Mouse (Mus musculus): ENCODE measurements around the gene Prkag1. TPM values are rescaled to one million over a fixed set of nuclear protein-coding genes. Genes with fewer than 3 reads are reported as not detected.

The Prkag1 gene
- polyA plus RNA-seq, 1 experiment: not detected

GRCm38 (mm10) chr15:98854214-98854613 is 22.9 kb upstream of the Prkag1 start:
- TF ChIP-seq POLR2A (IDR thresholded peaks at IDR 0.05; ENCODE audit: insufficient read depth, low read depth, low read length) (no peak), CTCF (IDR thresholded peaks at IDR 0.05; ENCODE audit: insufficient read depth, low read depth, low read length) (no peak)
- no peaks in the 10 kb centered on the region for H3K4me1 ChIP-seq (ENCODE audit: control insufficient read depth, insufficient read depth, low read length)
- H3K27ac ChIP-seq (ENCODE audit: insufficient read depth, low read depth, low read length): no peak overlapping the region
- H3K4me3 ChIP-seq (ENCODE audit: insufficient read depth, low read depth, low read length): no peak overlapping the region
- WGBS: 93% methylated on average over 16 of the region's 16 CpGs

GRCm38 (mm10) chr15:98853161-98853937 is 22.0 kb upstream of the Prkag1 start:
- no peak overlapping the region for H3K27ac ChIP-seq (ENCODE audit: insufficient read depth, low read depth, low read length)
- no peak overlapping the region for H3K4me3 ChIP-seq (ENCODE audit: insufficient read depth, low read depth, low read length)
- H3K4me1 ChIP-seq (ENCODE audit: control insufficient read depth, insufficient read depth, low read length): no peaks in the 10 kb centered on the region
- TF ChIP-seq POLR2A (IDR thresholded peaks at IDR 0.05; ENCODE audit: insufficient read depth, low read depth, low read length): no peak
- TF ChIP-seq CTCF (IDR thresholded peaks at IDR 0.05; ENCODE audit: insufficient read depth, low read depth, low read length): no peak
- 91% methylated on average over 28 of the region's 28 CpGs for WGBS

GRCm38 (mm10) chr15:98852733-98853132 is 21.4 kb upstream of the Prkag1 start:
- WGBS: 86% methylated on average over 9 of the region's 9 CpGs
- H3K27ac ChIP-seq (ENCODE audit: insufficient read depth, low read depth, low read length): no peak overlapping the region
- no peak for TF ChIP-seq CTCF (IDR thresholded peaks at IDR 0.05; ENCODE audit: insufficient read depth, low read depth, low read length)
- TF ChIP-seq POLR2A (IDR thresholded peaks at IDR 0.05; ENCODE audit: insufficient read depth, low read depth, low read length): no peak
- H3K4me1 ChIP-seq (ENCODE audit: control insufficient read depth, insufficient read depth, low read length): no peaks in the 10 kb centered on the region
- H3K4me3 ChIP-seq (ENCODE audit: insufficient read depth, low read depth, low read length): no peak overlapping the region

GRCm38 (mm10) chr15:98852071-98852470 is 20.8 kb upstream of the Prkag1 start:
- H3K27ac ChIP-seq (ENCODE audit: insufficient read depth, low read depth, low read length): no peak overlapping the region
- no peak overlapping the region for H3K4me3 ChIP-seq (ENCODE audit: insufficient read depth, low read depth, low read length)
- no peaks in the 10 kb centered on the region for H3K4me1 ChIP-seq (ENCODE audit: control insufficient read depth, insufficient read depth, low read length)
- no peak for TF ChIP-seq POLR2A (IDR thresholded peaks at IDR 0.05; ENCODE audit: insufficient read depth, low read depth, low read length)
- TF ChIP-seq CTCF (IDR thresholded peaks at IDR 0.05; ENCODE audit: insufficient read depth, low read depth, low read length): no peak
- 87% methylated on average over 9 of the region's 9 CpGs for WGBS

GRCm38 (mm10) chr15:98851229-98851818 is 20.0 kb upstream of the Prkag1 start:
- no peak overlapping the region for H3K4me3 ChIP-seq (ENCODE audit: insufficient read depth, low read depth, low read length)
- no peak for TF ChIP-seq POLR2A (IDR thresholded peaks at IDR 0.05; ENCODE audit: insufficient read depth, low read depth, low read length)
- no peak for TF ChIP-seq CTCF (IDR thresholded peaks at IDR 0.05; ENCODE audit: insufficient read depth, low read depth, low read length)
- no peak overlapping the region for H3K27ac ChIP-seq (ENCODE audit: insufficient read depth, low read depth, low read length)
- no peaks in the 10 kb centered on the region for H3K4me1 ChIP-seq (ENCODE audit: control insufficient read depth, insufficient read depth, low read length)
- WGBS: 88% methylated on average over 21 of the region's 21 CpGs

GRCm38 (mm10) chr15:98850668-98851067 is 19.3 kb upstream of the Prkag1 start:
- TF ChIP-seq CTCF (IDR thresholded peaks at IDR 0.05; ENCODE audit: insufficient read depth, low read depth, low read length): no peak
- TF ChIP-seq POLR2A (IDR thresholded peaks at IDR 0.05; ENCODE audit: insufficient read depth, low read depth, low read length): no peak
- no peaks in the 10 kb centered on the region for H3K4me1 ChIP-seq (ENCODE audit: control insufficient read depth, insufficient read depth, low read length)

GRCm38 (mm10) chr15:98849956-98850600 is 18.8 kb upstream of the Prkag1 start:
- no peak overlapping the region for H3K4me3 ChIP-seq (ENCODE audit: insufficient read depth, low read depth, low read length)
- 86% methylated on average over 16 of the region's 16 CpGs for WGBS
- no peak overlapping the region for H3K27ac ChIP-seq (ENCODE audit: insufficient read depth, low read depth, low read length)
- no peak for TF ChIP-seq CTCF (IDR thresholded peaks at IDR 0.05; ENCODE audit: insufficient read depth, low read depth, low read length)
- no peak for TF ChIP-seq POLR2A (IDR thresholded peaks at IDR 0.05; ENCODE audit: insufficient read depth, low read depth, low read length)
- no peaks in the 10 kb centered on the region for H3K4me1 ChIP-seq (ENCODE audit: control insufficient read depth, insufficient read depth, low read length)

More at GRCm38 (mm10) chr15:98850668-98851067, 19.3 kb upstream of the Prkag1 start:
- WGBS: 83% methylated on average over 14 of the region's 14 CpGs
- no peak overlapping the region for H3K4me3 ChIP-seq (ENCODE audit: insufficient read depth, low read depth, low read length)
- H3K27ac ChIP-seq (ENCODE audit: insufficient read depth, low read depth, low read length): no peak overlapping the region

GRCm38 (mm10) chr15:98849165-98849564 is 17.8 kb upstream of the Prkag1 start:
- H3K4me3 ChIP-seq (ENCODE audit: insufficient read depth, low read depth, low read length): no peak overlapping the region
- H3K4me1 ChIP-seq (ENCODE audit: control insufficient read depth, insufficient read depth, low read length): no peaks in the 10 kb centered on the region
- no peak for TF ChIP-seq POLR2A (IDR thresholded peaks at IDR 0.05; ENCODE audit: insufficient read depth, low read depth, low read length)
- no peak for TF ChIP-seq CTCF (IDR thresholded peaks at IDR 0.05; ENCODE audit: insufficient read depth, low read depth, low read length)
- H3K27ac ChIP-seq (ENCODE audit: insufficient read depth, low read depth, low read length): no peak overlapping the region
- WGBS: 93% methylated on average over 11 of the region's 11 CpGs

- TF ChIP-seq POLR2A (IDR thresholded peaks at IDR 0.05; ENCODE audit: insufficient read depth, low read depth, low read length) (no peak), CTCF (IDR thresholded peaks at IDR 0.05; ENCODE audit: insufficient read depth, low read depth, low read length) (no peak)
- H3K4me3 ChIP-seq (ENCODE audit: insufficient read depth, low read depth, low read length): no peak overlapping the region
- WGBS: 83% methylated on average over 8 of the region's 8 CpGs
Observed at GRCm38 (mm10) chr15:98846140-98846539, 14.8 kb upstream of the Prkag1 start.

More at GRCm38 (mm10) chr15:98846140-98846539, 14.8 kb upstream of the Prkag1 start:
- peaks cover 20% of the 10 kb centered on the region for H3K4me1 ChIP-seq (ENCODE audit: control insufficient read depth, insufficient read depth, low read length)
- H3K27ac ChIP-seq (ENCODE audit: insufficient read depth, low read depth, low read length): no peak overlapping the region

Data from olfactory bulb, adult 2 months (tissue).